Mouse (Mus musculus): ENCODE data around the gene Pde6d.
"Not testable (repeated sequence)": the region's sequence is repeated elsewhere in the genome, so short reads cannot be mapped to it uniquely, and the experiment has no call there.

The Pde6d gene

GRCm38 (mm10) chr1:86526789-86527598 lies 55.4 kb downstream of the Pde6d start:
- no peak for ATAC-seq (ENCODE audit: low TSS enrichment)

- ATAC-seq (ENCODE audit: low TSS enrichment), result peak; percentile 57
These were observed 56.2 kb downstream of the Pde6d start, which contains the start of gene Ptma for GRCm38 (mm10) chr1:86526116-86526788. Ptma (plus strand) TSS chr1:86526726.

DNA sequence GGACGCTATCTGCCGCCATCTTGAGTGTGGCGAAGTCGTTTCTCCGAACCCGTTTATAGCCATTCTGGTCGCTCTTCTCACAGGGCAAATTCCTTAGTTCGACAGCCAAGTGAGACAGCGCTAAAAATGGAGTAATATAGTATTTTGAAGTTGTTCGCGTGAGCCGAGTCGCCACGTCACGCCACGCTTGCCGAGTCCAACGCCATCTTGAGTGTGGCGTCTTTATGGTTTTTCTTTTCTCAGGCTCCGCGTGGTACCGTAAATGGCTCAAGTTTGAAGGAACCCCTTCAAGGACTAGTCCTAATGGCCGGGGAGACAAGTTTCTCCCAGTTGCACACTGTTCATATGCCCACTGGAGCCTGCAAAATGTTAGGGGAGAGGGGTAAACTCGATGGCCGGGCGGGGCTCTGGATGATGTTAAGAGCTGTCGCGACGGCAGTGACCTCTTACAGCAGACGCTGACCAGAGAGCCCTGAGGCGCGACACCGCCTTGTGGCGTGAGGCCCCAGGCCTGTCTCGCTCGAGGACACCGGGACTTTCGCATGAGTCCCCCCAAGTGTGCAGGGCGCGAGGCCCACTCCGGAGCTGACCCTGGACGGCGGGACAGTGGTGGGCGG lies 56.8 kb downstream of the Pde6d start:
- peak; percentile 10 for ATAC-seq (ENCODE audit: low TSS enrichment)

GRCm38 (mm10) chr1:86524619-86525498 lies 57.6 kb downstream of the Pde6d start:
- ATAC-seq (ENCODE audit: low TSS enrichment), result peak; percentile 53

- ATAC-seq (ENCODE audit: low TSS enrichment), result no peak
These were observed 58.4 kb downstream of the Pde6d start for GRCm38 (mm10) chr1:86523776-86524618.

DNA sequence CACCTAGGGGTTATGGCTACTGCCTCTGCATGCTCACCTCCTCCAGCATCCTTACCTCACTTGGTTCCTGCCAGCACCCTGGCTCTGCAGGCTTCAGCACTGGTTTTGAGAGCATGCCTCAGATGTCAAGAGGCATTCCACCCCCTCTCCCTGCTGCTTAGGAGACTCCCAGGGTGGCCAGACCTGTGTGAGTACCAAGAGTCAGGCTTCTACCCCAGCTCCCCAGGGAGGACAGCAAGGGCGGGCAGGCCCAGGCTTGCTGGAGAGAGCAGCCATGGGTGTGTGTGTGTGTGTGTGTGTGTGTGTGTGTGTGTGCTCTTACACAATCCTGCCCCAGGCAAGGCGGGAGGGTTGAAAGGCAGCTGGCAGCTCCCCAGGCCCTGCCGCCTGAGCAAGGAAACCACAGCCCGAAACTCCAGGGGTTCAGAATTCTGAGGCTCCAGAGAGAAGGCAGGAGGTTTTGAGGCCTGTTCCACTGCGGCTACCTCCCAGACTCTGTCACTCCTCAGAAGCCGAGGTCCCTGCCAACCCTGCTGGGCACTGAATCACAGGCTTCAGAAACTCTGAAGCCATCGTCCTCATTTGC lies 60.0 kb downstream of the Pde6d start:
- ATAC-seq (ENCODE audit: low TSS enrichment), result no peak

DNA sequence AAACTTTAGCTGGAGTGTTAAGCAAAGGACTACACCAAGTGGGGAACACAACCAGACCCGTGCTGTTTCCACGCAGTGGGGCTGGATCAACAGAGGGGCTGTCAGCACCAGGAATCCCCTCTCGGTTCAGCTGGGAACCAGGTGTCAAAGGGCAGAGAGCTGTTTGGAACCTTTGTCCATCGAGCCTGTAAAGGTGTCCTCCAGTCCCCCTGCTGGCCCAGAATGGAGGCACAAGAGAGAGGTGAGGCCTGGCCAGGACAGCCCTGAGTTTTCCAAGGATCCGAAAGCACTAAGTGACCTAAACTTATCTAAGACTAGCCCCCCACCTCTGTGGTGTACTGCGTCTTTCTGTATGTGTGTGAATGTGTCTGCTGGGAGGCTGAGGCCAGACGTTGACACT lies 62.1 kb downstream of the Pde6d start:
- no peak for ATAC-seq (ENCODE audit: low TSS enrichment)

DNA sequence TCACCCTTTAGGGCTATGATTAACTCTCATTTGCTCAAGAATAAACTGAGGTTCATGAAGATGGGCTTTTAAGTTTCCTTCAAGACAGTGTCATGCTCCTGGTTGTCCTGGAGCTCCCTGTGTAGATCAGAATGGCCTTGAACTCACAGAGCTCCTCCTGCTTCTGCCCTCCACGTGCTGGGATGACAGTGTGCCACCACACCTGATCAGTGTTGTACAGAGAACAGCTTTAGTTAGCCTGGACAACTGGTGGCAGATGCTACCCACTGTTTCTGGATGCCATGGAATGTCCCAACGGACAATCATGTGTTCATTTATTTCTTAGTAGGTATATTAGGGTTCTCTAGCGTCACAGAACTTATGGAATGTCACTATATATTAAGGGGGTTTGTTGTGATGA lies 65.4 kb downstream of the Pde6d start:
- ATAC-seq (ENCODE audit: low TSS enrichment), result no peak

GRCm38 (mm10) chr1:86515715-86516410 lies 66.6 kb downstream of the Pde6d start:
- no peak for ATAC-seq (ENCODE audit: low TSS enrichment)

- not testable (repeated sequence) for ATAC-seq (ENCODE audit: low TSS enrichment)
These were observed 69.4 kb downstream of the Pde6d start for GRCm38 (mm10) chr1:86513031-86513430.

DNA sequence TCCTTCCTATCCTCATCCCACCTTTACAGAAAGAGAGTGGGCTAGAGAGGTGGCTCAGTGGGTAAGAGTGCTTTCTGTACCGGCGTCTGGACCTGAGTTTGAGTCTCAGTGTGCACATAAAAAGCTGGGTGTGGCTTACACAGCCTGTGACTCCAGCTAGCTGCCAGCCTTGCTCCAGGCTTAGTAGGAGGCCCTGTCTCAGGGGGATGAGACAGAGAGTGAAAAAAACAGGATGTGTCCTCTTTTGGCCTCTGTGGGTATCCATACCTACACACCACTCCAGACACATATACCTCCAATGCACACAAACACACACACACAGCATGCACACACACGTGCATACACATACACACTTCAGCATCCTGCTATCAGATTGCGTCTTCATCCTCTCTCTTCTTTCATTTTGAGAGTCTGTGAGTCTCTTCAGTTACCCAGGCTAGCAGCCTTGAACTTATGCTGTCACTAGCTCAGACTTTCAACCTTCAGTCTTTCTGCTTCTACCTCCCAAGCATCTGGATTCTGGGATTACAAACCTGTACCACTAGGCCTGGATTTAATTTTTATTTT lies 70.2 kb downstream of the Pde6d start:
- ATAC-seq (ENCODE audit: low TSS enrichment), result no peak

GRCm38 (mm10) chr1:86510676-86511441 lies 71.6 kb downstream of the Pde6d start:
- ATAC-seq (ENCODE audit: low TSS enrichment), result no peak

GRCm38 (mm10) chr1:86510266-86510665 lies 72.2 kb downstream of the Pde6d start:
- ATAC-seq (ENCODE audit: low TSS enrichment), result no peak

GRCm38 (mm10) chr1:86509410-86509809 lies 73.0 kb downstream of the Pde6d start:
- peak; percentile 60 for ATAC-seq (ENCODE audit: low TSS enrichment)

DNA sequence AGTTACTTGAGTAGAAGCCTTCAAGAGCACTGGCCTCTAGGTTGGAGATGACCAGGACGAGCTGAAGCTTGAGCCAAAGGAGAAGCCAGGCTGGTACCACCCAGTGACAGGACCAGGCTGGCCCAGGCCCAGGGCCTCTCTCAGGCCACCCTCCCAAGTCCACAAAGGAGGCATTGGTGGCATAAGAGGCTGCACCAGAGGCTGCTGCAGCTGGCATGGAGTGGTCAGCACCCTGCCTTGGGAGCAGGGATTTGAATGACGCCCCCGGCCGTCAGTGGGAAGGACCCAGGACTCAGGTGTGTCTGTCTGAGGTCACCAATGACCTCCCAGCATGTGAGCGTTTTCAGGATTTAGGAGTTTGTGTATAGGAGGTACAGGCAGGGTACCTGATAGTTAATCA lies 74.6 kb downstream of the Pde6d start:
- no peak for ATAC-seq (ENCODE audit: low TSS enrichment)

DNA sequence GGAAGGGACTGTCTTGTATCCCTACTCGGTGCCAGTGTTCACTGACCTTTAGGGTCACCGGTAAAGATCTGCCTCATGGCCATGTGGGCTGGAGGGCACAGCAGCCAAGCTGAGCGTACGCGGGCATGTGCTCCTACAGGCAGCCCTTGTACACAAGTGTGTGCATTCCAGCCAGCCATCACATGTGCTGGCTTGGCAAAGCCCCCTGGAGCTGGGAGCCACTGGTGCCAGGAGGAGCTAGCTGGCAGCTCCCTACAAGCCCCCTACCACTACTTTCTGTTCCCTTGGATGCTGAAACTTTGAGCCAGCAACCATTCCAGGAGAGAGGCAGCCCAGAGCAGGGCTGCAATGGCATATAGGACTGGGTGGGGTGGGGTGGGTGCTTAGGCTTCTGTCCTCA lies 76.0 kb downstream of the Pde6d start:
- no peak for ATAC-seq (ENCODE audit: low TSS enrichment)

GRCm38 (mm10) chr1:86505461-86505860 lies 77.0 kb downstream of the Pde6d start:
- ATAC-seq (ENCODE audit: low TSS enrichment), result no peak

DNA sequence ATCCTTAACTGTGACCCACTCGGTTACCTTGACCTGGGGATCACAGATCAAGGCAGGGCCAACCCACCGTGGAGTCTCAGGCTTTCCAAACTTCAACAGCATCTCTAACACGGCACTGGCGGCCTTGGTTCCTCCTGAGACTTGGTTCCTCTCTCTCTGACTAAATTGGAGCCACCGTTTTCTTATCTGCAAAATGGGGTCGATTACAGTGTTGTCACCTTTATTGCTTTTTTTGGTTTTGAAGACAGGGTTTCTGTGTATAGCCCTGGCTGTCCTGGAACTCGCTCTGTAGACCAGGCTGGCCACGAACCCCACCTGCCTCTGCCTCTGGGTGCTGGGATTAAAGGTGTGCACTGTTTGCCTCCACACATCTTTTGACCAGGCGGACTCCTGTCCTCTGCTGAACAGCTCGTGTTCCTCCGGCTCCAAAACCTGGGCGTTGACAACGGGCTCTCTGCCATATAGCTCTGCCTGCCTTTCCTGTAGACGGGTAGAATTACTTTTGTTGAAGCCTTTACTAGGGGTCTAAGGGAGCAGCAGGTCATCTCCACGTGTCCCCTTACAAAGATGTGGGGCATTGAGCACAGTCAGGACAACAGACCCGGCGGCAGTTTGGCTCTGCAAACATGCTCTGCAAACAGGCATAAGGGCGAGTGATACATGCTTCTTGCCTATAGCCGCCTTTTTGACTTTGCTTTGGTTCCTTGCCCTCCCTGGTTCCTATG lies 77.6 kb downstream of the Pde6d start:
- ATAC-seq (ENCODE audit: low TSS enrichment), result no peak
